Mouse (Mus musculus): ENCODE measurements around the gene 1700047I17Rik2.
"Not testable (repeated sequence)": the region's sequence is repeated elsewhere in the genome, so short reads cannot be mapped to it uniquely, and the experiment has no call there.

The 1700047I17Rik2 gene

DNA sequence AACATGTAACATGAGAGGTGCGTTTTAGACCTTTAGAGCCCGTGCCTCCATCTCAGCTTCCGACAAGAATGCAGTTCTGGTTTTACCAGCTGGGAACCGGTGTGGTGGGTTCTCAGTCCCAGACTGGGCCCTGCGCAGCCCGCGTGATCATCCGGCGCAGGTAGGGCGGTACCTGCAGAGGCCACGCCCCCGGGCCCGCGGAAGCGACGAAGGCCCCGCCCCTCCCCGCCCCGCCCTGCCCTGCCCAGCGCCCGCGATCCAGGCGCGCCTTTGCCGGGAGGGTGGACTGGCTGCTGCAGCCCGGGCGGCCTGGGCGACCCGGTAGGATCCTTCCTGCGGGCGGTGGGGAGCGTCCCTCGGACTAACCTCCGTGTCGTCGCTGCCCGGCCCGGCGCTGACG lies at the start of gene 1700047I17Rik2:
TSS of gene 1700047I17Rik2 (plus strand) at position 287 of the 400 bp plus-strand sequence.
- peak; percentile 95 for ATAC-seq (ENCODE audit: low TSS enrichment)

DNA sequence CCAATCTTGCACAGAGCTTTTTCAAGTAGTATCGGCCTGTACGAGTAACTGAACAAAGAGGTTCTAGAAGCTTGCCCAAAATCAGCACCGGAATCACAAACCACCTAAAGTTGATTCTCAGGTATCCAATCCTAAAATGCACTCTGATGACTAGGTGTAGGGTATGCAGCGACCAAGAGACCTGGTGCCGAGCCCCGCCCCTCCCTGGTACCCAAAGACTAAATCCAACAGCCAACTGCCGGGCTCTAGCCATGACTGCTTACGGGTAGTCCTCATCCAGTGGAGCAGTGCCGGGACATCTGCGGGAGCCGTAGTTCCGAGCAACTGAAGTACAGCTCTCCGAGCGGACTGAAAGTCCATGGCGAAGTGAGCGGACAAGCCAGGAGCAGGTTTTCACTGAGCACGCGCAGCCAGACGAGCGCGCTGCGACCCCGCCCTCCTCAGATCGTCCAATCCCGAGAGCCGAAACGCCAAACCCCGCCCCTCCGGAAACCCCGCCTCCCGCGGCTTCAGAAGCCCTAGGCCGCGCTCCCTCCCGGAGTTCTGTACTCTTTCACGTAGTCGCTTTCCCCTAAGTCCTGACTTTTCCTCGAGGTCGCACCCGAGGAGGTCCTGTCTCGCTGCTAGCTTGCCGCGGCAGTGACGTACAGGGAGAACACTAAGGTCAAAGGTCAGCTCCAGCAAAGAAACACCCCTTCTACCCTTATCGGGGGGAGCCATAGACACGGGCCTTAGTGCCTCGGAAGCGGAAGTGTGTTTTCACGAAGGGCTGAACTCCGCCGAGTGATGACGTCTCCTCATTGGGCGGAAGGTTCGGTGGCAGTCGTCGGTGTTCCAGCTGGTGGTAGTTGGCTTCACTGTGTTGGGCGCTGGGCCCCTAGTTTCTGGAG lies 44.6 kb upstream of the 1700047I17Rik2 start, which contains the start of gene Srp54b:
TSS of gene Srp54b (plus strand) at position 546 of the 890 bp plus-strand sequence.
- peak; percentile 98 for ATAC-seq (ENCODE audit: low TSS enrichment)

DNA sequence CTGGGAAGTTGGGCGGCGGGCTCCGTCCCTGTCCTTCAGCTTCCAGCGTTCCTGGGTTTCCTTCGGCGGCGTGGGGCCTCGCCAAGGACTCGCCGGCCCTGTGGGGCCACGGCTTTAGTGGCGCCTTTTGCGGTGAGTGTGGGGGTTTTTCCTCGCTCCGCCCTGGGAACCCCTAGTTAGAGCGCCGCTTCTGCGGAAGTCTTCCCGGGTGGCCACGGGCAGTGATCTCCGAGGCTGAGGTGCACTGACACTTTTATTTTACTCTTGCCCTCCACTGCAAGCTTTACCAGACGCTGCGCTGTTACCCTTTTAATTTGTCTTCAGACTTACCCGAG lies 44.0 kb upstream of the 1700047I17Rik2 start:
- peak; percentile 45 for ATAC-seq (ENCODE audit: low TSS enrichment)

DNA sequence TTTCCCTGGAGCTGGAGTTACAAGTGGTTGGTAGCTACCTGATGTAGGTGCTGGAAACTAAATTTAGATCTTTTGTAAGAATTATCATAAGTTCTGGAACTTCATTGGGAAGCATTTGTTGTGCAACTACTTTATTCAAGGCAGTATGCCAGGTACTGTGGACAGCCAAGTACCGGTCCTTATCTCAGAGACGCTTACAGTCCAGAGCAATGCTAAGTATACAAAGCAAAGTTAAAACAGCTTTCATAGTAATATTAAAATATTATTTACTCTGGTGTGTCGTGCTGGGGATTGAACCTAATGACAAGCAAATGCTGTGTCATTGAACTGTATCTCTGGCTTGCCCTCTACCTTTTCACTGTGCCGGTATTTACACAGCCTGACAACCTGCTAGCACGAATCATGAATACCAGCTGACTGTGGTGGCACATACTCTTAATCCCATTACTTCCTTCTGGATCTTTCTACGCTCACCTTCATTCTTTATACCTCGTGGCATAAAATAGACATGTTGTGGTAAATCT lies 32.3 kb upstream of the 1700047I17Rik2 start:
- not testable (repeated sequence) for ATAC-seq (ENCODE audit: low TSS enrichment)

DNA sequence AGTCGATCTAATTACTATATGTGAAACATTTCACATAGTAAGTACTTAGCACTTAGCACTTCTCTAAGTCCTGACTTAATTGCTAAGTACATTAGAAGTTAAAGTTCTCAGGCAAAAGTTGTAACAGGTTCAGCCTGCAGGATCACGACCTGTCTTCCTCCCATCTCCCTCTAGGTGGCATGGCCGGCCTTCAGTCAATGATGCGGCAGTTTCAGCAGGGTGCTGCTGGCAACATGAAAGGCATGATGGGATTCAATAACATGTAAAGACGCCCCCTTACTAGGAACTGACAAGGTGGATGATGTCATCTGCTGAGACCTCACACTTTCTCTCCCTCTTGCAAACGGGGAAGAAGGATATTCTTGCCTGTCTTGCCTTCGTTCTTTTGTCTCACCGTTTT lies 11.7 kb upstream of the 1700047I17Rik2 start:
- ATAC-seq (ENCODE audit: low TSS enrichment) = not testable (repeated sequence)

DNA sequence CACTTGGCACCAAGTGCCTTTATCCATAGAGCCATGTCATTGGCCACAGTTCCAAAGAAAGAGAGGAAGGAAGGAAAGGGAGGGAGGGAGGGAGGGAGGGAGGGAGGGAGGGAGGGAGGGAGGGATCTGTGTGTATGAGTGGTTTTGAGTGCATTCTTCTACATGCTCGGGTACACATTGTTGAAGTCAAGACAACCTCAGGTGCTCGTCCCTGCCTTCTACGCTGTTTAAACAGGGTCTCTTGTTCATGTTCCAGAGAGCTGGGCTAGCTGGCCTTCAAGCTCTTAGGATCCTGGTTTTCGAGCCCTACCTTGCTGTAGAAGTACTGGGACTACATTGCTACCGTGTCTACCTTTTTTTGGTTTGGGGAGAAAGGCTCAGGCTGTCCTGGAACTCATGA lies 10.3 kb upstream of the 1700047I17Rik2 start:
- not testable (repeated sequence) for ATAC-seq (ENCODE audit: low TSS enrichment)

DNA sequence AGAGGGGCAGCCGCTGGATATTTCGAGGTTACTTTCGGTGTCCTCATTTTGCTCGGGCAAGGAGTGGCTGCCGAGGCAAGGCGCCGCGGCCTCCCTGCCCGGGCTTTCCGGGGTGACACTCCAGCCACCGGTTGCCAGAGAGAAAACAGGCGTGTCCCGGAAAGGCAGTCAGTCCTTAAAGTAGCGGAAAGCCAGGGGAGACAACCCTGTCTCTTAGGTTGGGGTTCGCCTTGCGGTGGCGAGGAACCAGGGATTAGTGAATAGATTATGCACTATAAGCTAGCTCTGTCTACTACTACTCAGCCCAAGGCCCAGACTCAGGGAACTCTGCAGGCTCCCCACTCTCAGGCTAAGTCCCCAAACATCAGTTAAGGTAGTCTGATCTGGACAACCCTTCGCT lies 407 bp downstream of the 1700047I17Rik2 start:
- ATAC-seq (ENCODE audit: low TSS enrichment) = peak; percentile 66

DNA sequence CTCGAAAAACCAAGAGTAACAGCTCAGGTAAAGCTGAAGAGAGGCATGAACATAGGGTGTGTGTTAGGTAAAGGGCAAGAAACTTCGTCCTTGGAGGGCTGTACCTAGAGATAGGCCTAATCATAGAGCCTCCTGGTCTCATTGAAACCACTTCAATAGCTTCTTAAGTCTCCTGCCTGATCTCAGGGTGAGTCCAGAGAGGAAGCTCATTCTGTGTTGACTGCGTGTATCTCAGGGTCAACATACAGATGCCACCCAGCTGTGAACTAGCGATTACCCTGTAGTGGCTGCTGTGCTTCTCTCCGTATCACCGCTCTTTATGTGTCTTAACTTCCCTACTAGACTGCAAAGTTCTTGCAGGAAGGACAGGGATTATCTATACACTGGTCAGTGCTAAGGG lies 13.6 kb downstream of the 1700047I17Rik2 start:
- not testable (repeated sequence) for ATAC-seq (ENCODE audit: low TSS enrichment)

DNA sequence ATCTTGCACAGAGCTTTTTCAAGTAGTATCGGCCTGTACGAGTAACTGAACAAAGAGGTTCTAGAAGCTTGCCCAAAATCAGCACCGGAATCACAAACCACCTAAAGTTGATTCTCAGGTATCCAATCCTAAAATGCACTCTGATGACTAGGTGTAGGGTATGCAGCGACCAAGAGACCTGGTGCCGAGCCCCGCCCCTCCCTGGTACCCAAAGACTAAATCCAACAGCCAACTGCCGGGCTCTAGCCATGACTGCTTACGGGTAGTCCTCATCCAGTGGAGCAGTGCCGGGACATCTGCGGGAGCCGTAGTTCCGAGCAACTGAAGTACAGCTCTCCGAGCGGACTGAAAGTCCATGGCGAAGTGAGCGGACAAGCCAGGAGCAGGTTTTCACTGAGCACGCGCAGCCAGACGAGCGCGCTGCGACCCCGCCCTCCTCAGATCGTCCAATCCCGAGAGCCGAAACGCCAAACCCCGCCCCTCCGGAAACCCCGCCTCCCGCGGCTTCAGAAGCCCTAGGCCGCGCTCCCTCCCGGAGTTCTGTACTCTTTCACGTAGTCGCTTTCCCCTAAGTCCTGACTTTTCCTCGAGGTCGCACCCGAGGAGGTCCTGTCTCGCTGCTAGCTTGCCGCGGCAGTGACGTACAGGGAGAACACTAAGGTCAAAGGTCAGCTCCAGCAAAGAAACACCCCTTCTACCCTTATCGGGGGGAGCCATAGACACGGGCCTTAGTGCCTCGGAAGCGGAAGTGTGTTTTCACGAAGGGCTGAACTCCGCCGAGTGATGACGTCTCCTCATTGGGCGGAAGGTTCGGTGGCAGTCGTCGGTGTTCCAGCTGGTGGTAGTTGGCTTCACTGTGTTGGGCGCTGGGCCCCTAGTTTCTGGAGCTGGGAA lies 30.5 kb downstream of the 1700047I17Rik2 start, which contains the start of gene Srp54c:
TSS of gene Srp54c (plus strand) at position 543 of the 894 bp plus-strand sequence.
- ATAC-seq (ENCODE audit: low TSS enrichment) = peak; percentile 99

DNA sequence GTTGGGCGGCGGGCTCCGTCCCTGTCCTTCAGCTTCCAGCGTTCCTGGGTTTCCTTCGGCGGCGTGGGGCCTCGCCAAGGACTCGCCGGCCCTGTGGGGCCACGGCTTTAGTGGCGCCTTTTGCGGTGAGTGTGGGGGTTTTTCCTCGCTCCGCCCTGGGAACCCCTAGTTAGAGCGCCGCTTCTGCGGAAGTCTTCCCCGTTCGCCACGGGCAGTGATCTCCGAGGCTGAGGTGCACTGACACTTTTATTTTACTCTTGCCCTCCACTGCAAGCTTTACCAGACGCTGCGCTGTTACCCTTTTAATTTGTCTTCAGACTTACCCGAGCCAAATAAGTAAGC lies 31.1 kb downstream of the 1700047I17Rik2 start:
- peak; percentile 50 for ATAC-seq (ENCODE audit: low TSS enrichment)

DNA sequence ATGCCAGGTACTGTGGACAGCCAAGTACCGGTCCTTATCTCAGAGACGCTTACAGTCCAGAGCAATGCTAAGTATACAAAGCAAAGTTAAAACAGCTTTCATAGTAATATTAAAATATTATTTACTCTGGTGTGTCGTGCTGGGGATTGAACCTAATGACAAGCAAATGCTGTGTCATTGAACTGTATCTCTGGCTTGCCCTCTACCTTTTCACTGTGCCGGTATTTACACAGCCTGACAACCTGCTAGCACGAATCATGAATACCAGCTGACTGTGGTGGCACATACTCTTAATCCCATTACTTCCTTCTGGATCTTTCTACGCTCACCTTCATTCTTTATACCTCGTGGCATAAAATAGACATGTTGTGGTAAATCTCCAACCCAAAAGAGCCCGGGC lies 42.9 kb downstream of the 1700047I17Rik2 start:
- not testable (repeated sequence) for ATAC-seq (ENCODE audit: low TSS enrichment)

DNA sequence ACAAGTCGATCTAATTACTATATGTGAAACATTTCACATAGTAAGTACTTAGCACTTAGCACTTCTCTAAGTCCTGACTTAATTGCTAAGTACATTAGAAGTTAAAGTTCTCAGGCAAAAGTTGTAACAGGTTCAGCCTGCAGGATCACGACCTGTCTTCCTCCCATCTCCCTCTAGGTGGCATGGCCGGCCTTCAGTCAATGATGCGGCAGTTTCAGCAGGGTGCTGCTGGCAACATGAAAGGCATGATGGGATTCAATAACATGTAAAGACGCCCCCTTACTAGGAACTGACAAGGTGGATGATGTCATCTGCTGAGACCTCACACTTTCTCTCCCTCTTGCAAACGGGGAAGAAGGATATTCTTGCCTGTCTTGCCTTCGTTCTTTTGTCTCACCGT lies 62.6 kb downstream of the 1700047I17Rik2 start:
- not testable (repeated sequence) for ATAC-seq (ENCODE audit: low TSS enrichment)

DNA sequence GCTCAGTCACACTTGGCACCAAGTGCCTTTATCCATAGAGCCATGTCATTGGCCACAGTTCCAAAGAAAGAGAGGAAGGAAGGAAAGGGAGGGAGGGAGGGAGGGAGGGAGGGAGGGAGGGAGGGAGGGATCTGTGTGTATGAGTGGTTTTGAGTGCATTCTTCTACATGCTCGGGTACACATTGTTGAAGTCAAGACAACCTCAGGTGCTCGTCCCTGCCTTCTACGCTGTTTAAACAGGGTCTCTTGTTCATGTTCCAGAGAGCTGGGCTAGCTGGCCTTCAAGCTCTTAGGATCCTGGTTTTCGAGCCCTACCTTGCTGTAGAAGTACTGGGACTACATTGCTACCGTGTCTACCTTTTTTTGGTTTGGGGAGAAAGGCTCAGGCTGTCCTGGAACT lies 64.0 kb downstream of the 1700047I17Rik2 start:
- ATAC-seq (ENCODE audit: low TSS enrichment) = not testable (repeated sequence)
